Mouse (Mus musculus) cerebellum, postnatal 14 days (tissue): ENCODE data around the gene Rapgef2.

Experiments
- DNase-seq, 2 experiments: peaks; one replicate each; pipeline ENCODE4 v3.0.0; 2021; ENCODE audit warnings: mixed read lengths in 2 of 2

Gene Rapgef2

DNA sequence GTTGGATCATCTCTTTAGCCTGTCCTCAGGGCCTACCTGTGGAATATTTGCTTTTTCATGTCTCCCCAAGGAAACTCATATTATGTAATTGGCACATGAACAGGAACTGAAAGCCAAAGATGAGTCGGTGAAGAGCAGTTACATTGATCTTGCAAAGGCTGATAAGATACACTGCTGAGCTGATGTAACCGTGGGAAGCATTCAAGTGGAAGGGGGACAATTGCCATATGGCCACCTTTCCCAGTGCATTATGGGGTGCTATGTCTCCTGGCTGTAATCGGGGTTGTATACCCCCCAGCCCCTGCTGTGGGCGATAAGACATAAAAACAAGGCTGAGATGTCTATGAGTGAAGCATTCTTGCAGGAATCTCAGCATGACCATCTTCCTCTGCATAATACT, 268.9 kb downstream of the Rapgef2 start:
- DNase-seq: no peak

DNA sequence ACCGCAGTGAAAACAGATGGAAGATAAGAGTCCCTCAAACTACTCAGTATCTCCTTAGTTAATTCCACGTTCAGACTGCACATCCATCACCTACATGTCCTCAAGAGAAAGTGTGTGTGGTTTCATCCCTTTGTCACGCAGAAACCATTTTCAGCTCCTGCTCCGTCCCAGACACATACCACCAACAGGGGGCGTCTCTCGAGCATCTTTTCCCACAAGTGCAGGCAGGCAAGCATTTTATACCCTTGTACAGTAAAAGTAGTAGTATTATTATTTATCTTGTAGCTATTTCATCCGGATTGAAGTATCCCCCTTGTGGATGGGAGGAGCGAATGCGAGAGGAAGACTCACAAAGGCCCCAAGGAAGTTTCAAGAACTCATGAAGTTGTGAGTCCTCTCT, 269.5 kb downstream of the Rapgef2 start:
- DNase-seq: no peak

DNA sequence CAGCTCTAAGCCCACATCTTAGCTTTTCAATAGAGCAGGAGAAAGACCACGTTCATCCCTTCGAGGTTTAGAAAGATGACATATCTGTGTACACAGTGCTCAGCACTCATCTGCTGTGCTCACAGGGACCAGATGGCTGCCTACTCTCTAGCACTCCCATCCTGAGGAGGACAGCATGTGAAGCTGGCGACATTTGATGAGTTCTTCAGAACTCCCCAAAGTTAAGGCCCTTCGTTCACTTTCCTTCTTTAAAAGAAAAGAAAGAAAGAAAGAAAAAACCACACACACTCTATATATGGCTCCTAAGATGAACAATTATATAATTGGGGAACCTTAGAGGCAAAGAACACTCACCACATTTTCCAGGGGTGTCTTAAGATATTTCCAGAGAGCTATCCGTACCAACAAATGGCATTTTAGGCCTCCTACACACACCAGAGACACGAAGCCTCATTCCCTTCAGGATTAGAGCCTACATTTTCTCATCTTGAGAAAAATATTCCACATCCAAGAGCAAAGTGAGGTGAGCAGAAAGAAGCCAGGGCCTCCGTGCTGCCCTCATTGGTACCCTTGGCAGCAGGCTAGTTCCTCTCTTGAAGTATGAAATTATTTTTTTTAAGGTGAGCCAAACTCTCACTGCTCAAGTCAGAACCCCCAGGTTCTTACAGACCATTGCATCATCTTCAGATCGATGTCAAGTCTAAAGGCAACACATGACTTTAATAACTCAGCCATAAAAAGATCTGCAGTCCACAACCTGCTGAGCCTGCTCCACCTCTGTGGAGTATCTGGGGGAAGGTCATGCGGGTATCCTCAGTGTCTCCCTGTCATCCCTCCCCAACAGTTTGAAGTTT, 270.5 kb downstream of the Rapgef2 start:
- no peak for DNase-seq
